Mouse (Mus musculus) lung, postnatal 25 days (tissue): ENCODE data around the gene Acer3.

Source experiments
- DNase-seq: peaks from one replicate; pipeline ENCODE4 v3.0.0; 2022; ENCODE audit warnings: low spot score

Acer3 gene

DNA sequence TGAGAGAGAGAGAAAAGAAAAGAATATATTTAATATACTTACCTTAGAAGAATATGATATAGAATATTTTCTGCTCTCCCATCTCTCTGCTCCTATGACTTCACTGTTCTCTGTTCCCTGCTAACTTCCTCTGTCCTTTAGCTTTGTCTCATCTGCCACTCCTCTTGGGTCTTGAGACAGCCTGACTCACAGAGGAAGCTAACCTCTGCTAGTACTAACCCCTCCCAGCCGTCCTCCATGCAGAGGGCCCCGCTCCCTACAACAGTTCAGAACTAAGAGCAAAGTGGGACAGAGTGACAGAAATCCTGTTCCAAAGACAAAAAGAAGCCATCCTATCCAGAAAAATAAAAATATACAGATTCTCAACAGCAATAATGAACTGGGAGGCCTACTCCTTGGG is at the start of gene Acer3:
Acer3 (minus strand) TSS at position 126 of the 400 bp plus-strand sequence.
- no peak for DNase-seq

DNA sequence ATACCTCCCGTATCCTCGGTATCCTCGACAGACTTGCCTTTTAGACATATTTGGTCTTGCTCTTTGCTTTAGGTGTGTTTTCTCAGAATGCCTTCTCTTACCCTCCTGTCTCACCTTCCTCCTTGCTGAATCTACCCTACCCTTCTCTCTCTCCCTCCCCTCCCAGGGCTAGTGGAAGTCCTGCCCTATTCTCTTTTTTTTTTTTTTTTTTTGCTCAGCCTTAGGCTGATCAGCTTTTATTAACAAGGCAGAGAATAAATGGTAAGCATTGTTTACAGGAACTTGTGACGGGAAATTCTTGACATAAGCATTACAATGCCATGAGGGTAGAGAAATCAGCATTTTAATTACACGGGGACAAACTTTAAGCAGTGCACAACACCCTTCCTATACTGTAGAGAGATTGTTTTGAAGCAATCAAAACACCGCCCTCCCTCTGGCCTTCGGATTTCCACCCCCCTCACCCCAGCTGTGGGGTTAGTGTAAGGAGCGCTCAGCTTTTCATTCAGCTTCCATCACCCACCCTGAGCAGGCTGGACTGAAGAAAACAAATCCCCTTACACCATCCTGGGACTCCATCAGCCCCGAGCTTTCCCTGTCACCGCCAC is 48.9 kb upstream of the Acer3 start:
- DNase-seq, result no peak

DNA sequence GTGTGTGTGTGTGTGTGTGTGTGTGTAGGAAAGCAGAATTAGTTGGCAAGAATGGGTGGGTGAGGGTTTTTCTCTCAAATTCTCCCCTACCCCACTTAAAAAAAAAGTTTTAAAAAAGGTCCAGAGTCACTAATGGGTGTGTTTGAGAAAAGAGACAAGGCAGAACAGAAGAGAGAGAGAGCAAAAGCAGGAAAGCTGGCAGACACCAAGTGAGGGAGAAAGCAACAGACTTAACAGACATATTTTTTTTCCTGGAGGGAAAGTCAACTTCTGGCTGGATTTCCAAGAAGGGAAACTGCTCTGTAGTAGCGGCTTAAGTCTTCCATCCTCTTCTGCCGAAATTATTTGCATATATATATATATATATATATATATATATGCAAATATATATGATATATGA is 40.7 kb upstream of the Acer3 start:
- DNase-seq, result no peak

GRCm38 (mm10) chr7:98361063-98361652 is 40.1 kb upstream of the Acer3 start, which contains the start of gene Tsku:
Tsku (minus strand) TSS chr7:98361328.
- peak; percentile 85 for DNase-seq

- DNase-seq, result no peak
These were observed 39.6 kb upstream of the Acer3 start for GRCm38 (mm10) chr7:98360621-98360990.

- DNase-seq, result no peak
These were observed 39.1 kb upstream of the Acer3 start for GRCm38 (mm10) chr7:98359951-98360620.

- DNase-seq, result no peak
These were observed 37.0 kb upstream of the Acer3 start for GRCm38 (mm10) chr7:98358016-98358415.

DNA sequence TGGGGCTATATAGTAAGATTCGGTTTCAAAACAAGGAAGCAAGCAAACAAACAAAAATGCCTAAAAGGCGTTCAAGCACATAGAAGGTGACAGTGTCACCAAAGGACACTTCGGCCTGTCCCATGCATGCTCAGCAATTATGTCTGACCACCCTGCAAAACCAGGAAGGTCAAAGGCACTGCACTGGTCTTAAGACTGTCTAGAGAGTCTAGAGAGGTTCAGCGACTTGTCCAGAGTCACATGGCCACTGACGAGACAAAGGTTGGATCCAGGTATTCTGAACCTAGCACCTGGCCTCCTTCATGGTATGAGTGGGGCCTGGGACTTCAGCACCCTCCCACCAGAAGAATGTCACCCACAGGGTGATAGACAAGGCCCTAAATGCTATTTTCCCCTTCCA is 36.3 kb upstream of the Acer3 start:
- DNase-seq, result no peak

DNA sequence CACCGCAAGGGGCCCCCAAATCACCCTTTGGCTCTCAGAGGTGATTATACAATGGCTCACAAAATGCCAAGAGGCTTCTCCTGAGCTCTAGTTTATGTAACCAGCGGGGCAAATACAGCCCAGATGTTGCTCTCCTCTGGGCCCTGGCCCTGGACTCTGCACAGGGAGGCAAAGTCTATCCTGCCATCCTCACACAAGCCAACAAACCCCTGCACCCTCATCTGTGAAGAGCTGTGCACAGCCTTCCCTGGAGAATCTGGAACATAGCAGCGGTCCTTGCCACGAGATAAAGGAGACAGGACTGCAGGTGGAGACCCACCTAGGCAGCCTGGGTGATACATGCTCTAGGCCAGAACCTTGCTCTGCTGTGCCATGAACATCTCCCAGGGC is 33.9 kb upstream of the Acer3 start:
- no peak for DNase-seq

GRCm38 (mm10) chr7:98354160-98354920 is 33.3 kb upstream of the Acer3 start:
- no peak for DNase-seq

- DNase-seq, result no peak
These were observed 32.6 kb upstream of the Acer3 start for GRCm38 (mm10) chr7:98353616-98354015.

DNA sequence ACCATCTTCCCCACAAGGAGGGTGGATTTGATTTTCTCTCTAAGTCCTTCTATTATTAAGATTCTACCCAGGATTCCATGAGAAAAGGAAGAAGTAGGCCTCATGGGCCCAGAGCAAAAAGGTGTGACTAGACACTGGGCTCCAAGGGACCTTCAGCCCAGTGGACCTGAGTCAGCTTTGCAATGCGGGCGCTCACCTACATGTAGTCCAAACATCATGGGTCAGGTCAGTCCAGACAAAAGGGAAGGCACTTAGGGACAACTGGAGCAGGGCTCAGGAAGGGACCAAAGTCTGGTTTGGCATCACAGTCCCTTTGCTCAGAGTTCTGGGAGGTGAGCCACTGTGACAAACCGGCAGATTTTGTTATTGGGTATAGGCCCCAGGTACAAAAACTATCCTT is 30.5 kb upstream of the Acer3 start:
- no peak for DNase-seq

DNA sequence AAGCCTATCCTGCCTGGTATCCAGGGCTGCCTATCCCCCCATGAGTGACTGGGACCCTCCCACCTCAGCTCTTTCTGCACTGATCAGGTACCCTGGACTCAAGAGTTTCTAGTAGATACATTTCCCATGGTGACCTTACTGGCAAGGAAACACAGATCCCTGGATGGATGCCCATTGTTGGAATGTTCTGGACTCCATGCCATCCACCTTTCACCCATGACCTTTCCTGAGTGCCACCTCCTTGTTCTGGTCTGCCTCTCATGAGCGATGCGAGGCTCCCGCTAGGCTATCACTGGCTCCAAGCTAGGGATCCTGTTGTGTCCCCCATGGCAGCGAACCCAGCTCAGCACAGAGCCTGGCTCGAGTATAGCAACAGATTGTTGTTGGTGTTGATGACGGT is 28.8 kb upstream of the Acer3 start:
- DNase-seq, result no peak

DNA sequence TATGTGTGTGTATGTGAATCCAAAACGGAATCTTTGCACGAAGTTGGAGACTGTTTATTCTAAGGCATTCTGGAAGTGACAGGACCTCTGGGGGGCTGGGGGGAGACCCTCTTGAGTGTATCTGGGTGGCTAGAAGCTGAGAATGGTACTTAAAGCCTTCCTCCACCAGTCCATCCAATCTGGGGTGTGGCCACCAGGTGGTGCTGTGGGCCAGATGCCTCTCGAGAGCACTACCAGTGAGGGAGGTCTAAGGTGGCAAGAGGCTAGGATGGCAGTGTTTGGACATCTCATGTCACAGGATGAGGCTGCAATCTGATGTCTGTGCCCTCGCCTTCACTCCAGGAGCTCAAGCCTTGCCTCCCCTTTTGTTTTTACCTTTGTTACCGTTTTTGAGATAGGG is 28.1 kb upstream of the Acer3 start:
- peak; percentile 84 for DNase-seq

DNA sequence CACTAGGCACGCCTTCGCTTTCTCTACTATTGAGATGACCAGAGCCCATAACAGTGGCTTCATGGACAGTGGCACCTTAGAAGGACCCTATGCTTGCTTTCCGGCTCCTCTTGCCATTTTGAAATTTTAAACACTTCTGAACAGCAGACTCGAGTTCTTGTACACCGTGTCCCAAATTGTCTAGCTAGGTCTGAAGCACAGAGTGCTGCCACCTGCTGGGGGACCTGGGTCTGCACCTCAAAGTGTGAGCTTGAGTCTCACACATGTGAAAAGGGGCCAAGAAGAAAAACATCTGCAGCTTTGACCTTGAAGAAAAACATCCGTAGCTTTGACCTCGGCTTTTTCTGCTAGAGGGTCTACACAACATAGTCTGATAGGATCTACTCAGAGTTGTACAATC is 27.0 kb upstream of the Acer3 start:
- peak; percentile 69 for DNase-seq

DNA sequence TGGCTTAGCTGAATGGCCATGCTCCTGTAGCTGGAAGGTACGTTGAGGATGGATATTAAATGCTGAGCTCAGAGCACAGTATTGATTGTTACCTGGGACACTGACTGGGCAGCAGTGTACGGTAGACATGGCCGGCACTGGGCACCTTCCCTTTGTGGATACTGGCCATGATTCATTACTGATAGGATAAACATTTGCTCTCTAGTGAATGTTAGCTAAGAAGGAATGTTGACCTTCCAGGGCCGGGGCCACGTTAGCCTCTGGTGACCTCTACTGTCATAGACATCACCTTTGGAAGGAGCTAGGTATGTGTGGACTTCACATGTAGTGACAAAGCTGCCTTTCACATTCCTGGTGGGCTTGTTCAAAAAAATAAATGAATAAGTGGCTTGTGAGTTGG is 26.5 kb upstream of the Acer3 start:
- DNase-seq, result no peak

DNA sequence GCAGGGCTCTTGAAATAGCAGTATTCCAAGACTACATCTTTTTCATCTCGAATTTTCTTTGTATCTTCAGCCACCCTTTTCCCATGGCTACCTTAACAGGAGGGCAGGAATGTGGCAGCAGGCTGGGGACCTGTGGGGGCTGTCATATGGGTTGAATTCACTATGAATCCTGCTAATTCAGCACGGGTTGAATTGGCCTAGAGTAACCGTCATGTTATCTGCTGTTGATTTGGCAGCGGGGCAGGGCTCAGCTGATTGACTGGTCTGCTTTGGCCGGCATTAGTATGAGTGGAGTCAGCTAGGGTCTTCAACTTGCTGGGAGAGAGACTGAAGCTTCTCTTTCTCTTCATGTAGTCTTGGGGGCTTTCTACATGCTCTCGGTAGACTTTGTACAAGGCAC is 24.0 kb upstream of the Acer3 start:
- no peak for DNase-seq

GRCm38 (mm10) chr7:98344361-98344760 is 23.4 kb upstream of the Acer3 start:
- peak; percentile 53 for DNase-seq

DNA sequence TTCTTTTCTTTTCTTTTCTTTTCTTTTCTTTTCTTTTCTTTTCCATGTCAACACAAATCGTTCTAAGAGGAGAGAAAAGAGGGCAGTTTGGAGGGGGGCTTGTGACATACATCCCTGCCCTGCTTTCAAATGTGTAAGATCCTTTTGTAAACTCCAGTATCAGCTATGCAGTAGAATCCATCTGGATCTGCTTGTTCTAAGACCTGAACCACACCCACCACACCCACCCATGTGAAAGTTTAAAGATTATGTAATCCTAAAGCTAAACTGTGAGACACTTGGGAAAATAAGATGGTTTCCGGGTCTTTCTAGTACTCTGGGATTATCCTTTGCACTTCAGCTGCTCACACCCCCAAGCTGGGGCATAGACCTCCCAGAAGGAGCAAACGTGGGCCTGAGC is 21.2 kb upstream of the Acer3 start:
- no peak for DNase-seq

DNA sequence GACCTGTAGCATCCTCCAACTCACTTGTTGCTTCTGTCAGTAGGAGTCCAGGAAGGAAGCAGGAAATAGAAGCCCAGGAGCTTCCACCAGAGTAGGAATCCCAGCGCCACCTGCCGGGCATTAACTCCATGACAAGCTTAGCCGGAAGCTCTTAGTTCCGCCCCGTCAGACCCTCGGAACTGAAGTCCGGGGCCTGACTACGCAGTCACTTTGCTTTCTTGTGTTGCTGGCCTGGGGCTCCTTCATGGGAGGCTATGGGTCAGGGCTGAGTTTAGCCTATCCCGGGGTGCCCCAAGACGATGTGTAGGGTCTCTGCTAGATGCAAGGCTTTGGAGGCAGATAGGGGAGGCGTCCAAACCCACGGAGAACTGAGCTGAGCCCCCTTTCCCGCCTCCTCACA is 20.5 kb upstream of the Acer3 start:
- peak; percentile 89 for DNase-seq

DNA sequence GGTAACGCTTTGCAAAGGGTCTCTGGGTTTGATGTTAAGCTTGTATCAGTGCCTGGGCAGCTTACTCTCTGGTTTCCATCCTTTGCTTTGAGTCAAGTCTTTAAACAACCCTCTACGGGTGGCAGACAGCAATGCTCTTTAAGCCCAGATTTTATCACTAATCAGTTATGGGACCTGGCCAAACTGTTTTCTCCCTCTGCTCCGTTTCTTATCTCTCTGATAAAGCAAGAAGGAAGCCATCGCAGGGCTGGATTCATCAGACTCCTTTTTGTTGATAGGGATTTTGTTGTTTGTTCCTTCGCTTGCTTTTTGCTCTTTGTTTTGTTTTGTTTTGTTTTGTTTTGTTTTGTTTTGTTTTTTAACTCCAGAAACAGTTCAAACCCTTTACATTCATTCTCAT is 19.3 kb upstream of the Acer3 start:
- no peak for DNase-seq

DNA sequence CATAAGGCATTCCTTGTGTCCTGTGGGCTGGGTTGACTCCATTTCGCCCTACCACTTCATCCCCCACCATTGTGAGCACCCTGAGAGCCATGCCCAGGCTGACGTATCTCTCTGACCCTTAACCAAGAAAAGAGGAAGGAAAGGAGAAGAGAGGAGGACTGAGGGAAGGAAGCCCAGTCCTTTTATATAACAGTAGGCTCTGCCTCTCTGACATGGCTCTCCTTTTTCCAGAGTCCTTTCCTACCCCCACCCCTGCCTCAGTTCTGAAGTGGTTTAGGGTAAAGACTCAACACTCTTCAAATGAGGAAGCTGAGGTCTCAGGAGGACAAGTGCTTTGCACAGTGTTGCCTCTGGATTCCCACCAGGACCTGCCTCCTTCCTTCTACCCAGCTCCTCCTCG is 13.0 kb upstream of the Acer3 start:
- no peak for DNase-seq

DNA sequence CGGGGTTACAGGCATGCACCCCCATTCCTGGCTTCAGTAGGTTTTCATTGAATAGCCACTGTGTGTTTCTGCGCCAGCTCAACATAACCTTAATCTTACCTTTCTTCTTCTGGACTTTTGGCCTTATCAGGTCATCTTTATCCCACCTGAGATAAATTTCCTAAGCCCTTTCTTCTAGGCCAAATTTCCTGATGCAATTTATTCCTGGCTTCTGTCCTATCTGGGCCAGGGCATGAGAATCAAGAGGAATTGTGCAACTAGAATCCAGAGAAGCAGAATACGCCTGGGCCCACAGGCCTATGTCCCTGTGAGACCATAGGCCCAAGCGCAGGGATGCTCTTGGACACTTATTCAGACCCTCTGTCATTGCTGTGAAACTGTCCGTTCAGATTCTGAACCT is 12.5 kb upstream of the Acer3 start:
- no peak for DNase-seq
